Mouse (Mus musculus) forebrain, embryonic 15.5 days (tissue): ENCODE results near the gene Tm4sf5. TPM values are rescaled to one million over a fixed set of nuclear protein-coding genes. Genes with fewer than 3 reads are reported as not detected.
A peak's percentile ranks its signal among the peaks of the same experiment; 100 is the strongest.
"Not testable (repeated sequence)": the region's sequence is repeated elsewhere in the genome, so short reads cannot be mapped to it uniquely, and the experiment has no call there.

Experiments used
- ATAC-seq: fragments of 200-750 bp; cut with Nextera tagmentation; replicated peaks from 2 replicates; pipeline ENCODE4 v1.8.0; 2017; ENCODE audit warnings: mild to moderate bottlenecking, moderate TSS enrichment, moderate library complexity
- H3K27ac ChIP-seq: fragments of 300-500 bp; sonication (generic); replicated peaks from 2 replicates; pipeline ENCODE4 v1.5.1; 2015; ENCODE audit warnings: mild to moderate bottlenecking, inconsistent platforms
- H3K27me3 ChIP-seq: fragments of 300-500 bp; sonication (generic); 2 replicates; pipeline ENCODE4 v1.6.1; 2015; ENCODE audit warnings: inconsistent platforms
- H3K36me3 ChIP-seq: fragments of 300-500 bp; sonication (generic); 2 replicates; pipeline ENCODE4 v1.6.1; 2015; ENCODE audit warnings: mild to moderate bottlenecking, inconsistent platforms
- H3K4me1 ChIP-seq: fragments of 300-500 bp; sonication (generic); 2 replicates; pipeline ENCODE4 v1.6.1; 2015; ENCODE audit warnings: inconsistent platforms
- H3K4me2 ChIP-seq: fragments of 300-500 bp; sonication (generic); replicated peaks from 2 replicates; pipeline ENCODE4 v1.6.1; 2015; ENCODE audit warnings: mild to moderate bottlenecking, inconsistent platforms
- H3K4me3 ChIP-seq: fragments of 300-500 bp; sonication (generic); 2 replicates; pipeline ENCODE4 v1.5.1; 2015; ENCODE audit warnings: mild to moderate bottlenecking, inconsistent platforms
- H3K9ac ChIP-seq: fragments of 300-500 bp; sonication (generic); replicated peaks from 2 replicates; pipeline ENCODE4 v1.6.1; 2015; ENCODE audit warnings: mild to moderate bottlenecking, inconsistent platforms
- H3K9me3 ChIP-seq: fragments of 300-500 bp; sonication (generic); 2 replicates; pipeline ENCODE4 v1.6.1; 2016; ENCODE audit warnings: inconsistent platforms
- WGBS: fragments of 180-500 bp; shearing (Covaris S2); methylation state at CpG from one replicate; pipeline ENCODE4 v1.1.7; 2015; ENCODE audit warnings: mixed read lengths; 5-methylcytosine and 5-hydroxymethylcytosine counted together
- polyA plus RNA-seq: library from polyadenylated mRNA; unstranded; fragments of >200 nt; fragmentation: Nextera tagmentation; extraction: Ambion mirVana; gene quantifications from 2 replicates; pipeline ENCODE4 v1.2.1, GENCODE M21; 2015

Tm4sf5 gene
- polyA plus RNA-seq, 1 experiment from 2014 or later, result 1.0 TPM

DNA sequence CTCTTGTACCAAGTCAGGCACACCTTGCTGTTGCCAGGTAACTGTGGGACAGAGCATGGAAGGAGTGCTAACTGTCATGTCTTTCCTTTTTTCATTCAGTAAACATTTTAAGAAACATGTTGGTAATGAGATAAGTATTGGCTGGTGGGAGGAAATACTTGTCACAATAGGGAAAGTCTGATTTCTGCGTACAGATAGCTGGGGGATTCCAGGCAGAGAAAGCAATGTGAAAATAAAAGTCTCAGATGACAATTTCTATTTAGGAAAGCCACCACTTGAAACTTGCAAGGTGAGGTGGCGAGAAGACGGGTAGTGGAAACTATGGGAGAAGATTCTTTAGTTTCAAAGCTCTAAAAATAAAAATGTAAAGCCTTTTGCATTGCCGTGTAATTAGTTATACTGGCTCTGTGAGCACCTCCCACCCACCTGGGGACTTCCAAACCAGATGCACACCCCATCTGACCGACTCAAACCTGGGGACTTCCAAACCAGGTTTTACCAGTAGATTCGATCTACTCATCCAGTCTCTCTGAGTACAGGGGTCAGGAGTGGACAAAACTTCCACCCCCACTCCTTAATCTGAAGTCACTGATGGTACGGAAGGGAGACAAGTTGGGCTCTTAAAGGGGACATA, 7.8 kb downstream of the Tm4sf5 start:
- H3K9ac ChIP-seq, result no peak overlapping the region
- 85% methylated on average over 7 of the region's 7 CpGs for WGBS
- no peaks in the 10 kb centered on the region for H3K36me3 ChIP-seq
- H3K4me2 ChIP-seq, result no peak overlapping the region
- H3K4me1 ChIP-seq, result peaks cover 5% of the 10 kb centered on the region; the same call in 1 of the 2 replicates
- peaks cover 2% of the 10 kb centered on the region; the same call in 1 of the 2 replicates for H3K27me3 ChIP-seq
- H3K4me3 ChIP-seq, result no peak overlapping the region
- ATAC-seq, result no peak
- no peaks in the 10 kb centered on the region for H3K9me3 ChIP-seq
- H3K27ac ChIP-seq, result no peak overlapping the region

DNA sequence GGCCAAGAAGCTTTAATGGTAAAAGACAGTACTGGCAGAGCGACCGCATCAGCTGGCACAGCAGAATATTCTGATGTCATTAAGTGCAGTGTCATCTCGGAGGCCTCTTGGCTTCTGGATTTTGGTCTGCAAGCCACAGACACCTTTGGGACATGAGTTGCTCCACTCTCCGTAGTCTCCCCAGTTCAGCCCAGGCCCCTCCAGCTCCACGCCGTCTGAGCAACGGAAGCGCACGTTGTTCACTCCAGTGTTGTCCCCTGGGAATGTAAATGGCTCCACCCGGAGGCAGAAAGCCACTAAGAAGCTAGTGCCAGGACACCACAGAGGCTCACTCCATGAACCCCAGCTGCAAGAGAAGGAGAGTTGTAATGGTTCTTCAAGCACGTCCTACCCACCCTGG, 8.5 kb downstream of the Tm4sf5 start:
- Histone ChIP-seq H3K36me3 (no peaks in the 10 kb centered on the region), H3K27me3 (no peaks in the 10 kb centered on the region), H3K9me3 (no peaks in the 10 kb centered on the region), H3K9ac (no peak overlapping the region), H3K4me3 (no peak overlapping the region), H3K27ac (no peak overlapping the region), H3K4me2 (no peak overlapping the region), H3K4me1 (peaks cover 5% of the 10 kb centered on the region; the same call in 1 of the 2 replicates)
- 54% methylated on average over 11 of the region's 11 CpGs for WGBS
- ATAC-seq, result no peak

DNA sequence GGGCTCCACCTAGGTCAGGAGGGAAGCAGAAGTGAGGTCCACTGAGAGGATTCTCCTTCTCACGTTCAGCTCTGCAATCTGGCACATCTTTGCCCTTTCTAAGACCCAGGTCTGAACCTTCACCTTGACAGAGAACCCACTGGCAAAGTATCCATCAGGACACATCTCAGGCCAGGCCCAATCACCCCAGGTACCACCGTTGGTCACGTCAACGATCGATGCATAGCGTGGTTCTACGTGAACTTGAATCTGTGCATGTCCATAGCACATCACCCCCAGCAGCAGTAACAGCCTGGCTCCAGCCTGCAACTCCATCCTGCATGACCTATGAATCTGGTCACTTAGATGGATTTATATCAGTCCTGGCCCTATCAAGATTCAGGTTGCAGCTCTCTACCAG, 9.2 kb downstream of the Tm4sf5 start, which contains the start of gene Vmo1:
Gene Vmo1, minus strand, starts transcription at position 329 of the 400 bp plus-strand sequence.
- Histone ChIP-seq H3K9me3 (no peaks in the 10 kb centered on the region), H3K4me2 (no peak within 1 kb of the TSS), H3K9ac (no peak within 1 kb of the TSS), H3K4me1 (peaks cover 5% of the 10 kb centered on the region; the same call in 1 of the 2 replicates), H3K36me3 (no peaks in the 10 kb centered on the region), H3K27ac (no peak within 1 kb of the TSS), H3K4me3 (no peak within 1 kb of the TSS), H3K27me3 (no peaks in the 10 kb centered on the region)
- WGBS, result 90% methylated on average over 7 of the region's 7 CpGs
- ATAC-seq, result no peak

DNA sequence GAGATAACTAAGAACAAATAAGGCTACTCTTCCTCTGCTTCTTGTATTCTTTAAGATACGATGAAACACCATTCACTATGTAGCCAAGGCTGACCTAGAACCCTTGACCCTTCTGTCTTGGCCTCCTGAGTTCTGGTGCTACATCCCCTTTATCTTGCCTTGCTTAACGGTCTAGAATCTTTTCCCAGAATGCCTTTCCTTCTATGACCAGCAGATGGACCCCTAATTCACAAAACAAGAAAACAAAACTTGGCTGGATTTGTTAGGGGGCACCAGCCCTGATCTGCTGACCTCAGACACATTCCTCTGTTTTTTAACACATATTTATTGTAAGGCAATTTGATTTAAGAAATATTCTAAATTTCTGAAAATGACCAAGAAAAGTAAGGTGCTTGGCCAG, 11.3 kb downstream of the Tm4sf5 start:
- Histone ChIP-seq H3K4me3 (no peak overlapping the region), H3K27ac (no peak overlapping the region), H3K4me1 (peaks cover 4% of the 10 kb centered on the region; the same call in 1 of the 2 replicates), H3K36me3 (no peaks in the 10 kb centered on the region), H3K4me2 (no peak overlapping the region), H3K27me3 (peaks cover 4% of the 10 kb centered on the region; the same call in 1 of the 2 replicates), H3K9ac (no peak overlapping the region), H3K9me3 (no peaks in the 10 kb centered on the region)
- ATAC-seq, result no peak
- WGBS, result 23% methylated on average over 2 of the region's 2 CpGs

DNA sequence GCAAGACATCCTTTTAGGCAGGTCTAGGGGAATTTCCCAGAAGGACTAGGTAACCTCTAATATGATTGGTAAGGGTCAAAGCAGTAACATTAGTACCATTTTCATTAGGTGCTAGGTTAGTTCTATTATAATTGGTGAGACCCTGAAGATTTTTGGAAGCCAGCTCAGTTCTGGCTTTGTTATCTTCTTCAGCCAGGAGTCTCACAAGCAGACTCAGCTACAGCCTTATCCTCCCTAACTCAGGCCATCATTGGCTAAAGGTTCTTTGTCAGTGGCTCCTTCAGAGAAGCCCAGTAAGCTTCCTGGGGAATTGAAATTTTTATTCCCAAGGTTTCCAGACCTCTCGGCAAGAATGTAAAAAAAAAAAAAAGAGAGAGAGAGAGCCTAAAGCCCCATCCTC, 13.4 kb downstream of the Tm4sf5 start:
- H3K36me3 ChIP-seq, result no peaks in the 10 kb centered on the region
- H3K4me3 ChIP-seq, result no peak overlapping the region
- H3K4me2 ChIP-seq, result no peak overlapping the region
- peaks cover 4% of the 10 kb centered on the region; the same call in 1 of the 2 replicates for H3K4me1 ChIP-seq
- no peak overlapping the region for H3K27ac ChIP-seq
- no peak overlapping the region for H3K9ac ChIP-seq
- WGBS, result 53% methylated on average over 1 of the region's 1 CpGs
- H3K9me3 ChIP-seq, result no peaks in the 10 kb centered on the region
- no peak for ATAC-seq
- peaks cover 4% of the 10 kb centered on the region; the same call in 1 of the 2 replicates for H3K27me3 ChIP-seq

DNA sequence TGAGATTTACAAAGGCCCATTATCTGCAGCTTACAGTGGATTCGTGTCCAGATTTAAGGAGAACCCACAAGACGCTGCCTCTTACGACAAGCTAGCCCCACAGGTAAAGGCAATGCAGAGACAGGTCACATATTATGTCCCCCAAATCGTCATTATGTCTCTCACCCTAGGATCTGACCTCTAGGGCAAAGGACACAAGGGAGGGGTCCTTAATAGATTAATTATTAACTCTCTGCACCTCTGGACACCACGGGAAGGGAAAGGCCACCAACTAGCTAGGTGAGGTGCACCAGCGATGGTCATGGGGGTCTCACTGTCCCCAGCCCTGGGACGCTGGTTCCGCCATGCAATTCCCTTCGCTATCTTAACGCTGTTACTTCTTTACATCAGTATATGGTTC, 13.9 kb downstream of the Tm4sf5 start, which contains the start of gene Gltpd2:
Gene Gltpd2, plus strand, starts transcription at position 274 of the 400 bp plus-strand sequence.
- Histone ChIP-seq H3K4me3 (peak within 1 kb of the TSS; percentile 22), H3K27me3 (peaks cover 4% of the 10 kb centered on the region; the same call in 1 of the 2 replicates), H3K4me1 (peaks cover 4% of the 10 kb centered on the region; the same call in 1 of the 2 replicates), H3K9ac (peak within 1 kb of the TSS; percentile 40; the same call in 1 of the 2 replicates), H3K9me3 (no peaks in the 10 kb centered on the region), H3K4me2 (peak within 1 kb of the TSS; percentile 38), H3K27ac (no peak within 1 kb of the TSS), H3K36me3 (no peaks in the 10 kb centered on the region)
- WGBS, result 88% methylated on average over 10 of the region's 10 CpGs
- no peak for ATAC-seq

DNA sequence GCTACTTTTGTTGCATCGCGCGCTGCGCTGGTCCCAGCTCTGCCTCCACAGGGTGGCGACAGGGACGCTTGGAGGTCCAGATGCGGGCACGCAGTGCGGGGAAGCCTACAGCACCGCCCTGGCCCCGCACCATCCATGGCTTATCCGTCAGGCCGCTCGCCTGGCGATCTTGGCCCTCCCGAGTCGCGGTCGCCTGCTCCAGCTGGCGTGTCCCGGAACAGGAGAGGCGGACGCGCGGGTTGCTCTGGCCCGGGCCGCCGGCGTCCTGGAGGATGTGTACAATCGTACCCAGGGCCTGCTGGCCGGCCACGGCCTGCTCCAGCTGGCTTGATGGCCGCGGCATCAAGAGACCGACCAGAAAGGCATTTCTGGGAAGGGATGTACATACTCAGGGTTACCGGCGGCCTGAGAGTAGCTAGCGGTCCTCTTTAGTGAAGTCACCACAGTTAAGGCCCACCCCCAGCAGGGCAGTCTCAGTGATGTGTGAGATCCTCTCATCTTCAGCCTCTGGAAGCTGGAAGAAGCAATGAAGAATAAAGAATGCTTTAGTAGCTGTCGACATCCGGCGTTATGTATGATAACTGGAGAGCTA, 15.2 kb downstream of the Tm4sf5 start:
- Histone ChIP-seq H3K4me1 (peaks cover 7% of the 10 kb centered on the region), H3K27me3 (peaks cover 4% of the 10 kb centered on the region; the same call in 1 of the 2 replicates), H3K9me3 (no peaks in the 10 kb centered on the region), H3K27ac (no peak overlapping the region), H3K4me3 (peak overlapping the region; percentile 22), H3K9ac (peak overlapping the region; percentile 40), H3K36me3 (no peaks in the 10 kb centered on the region), H3K4me2 (peak overlapping the region; percentile 38)
- no peak for ATAC-seq
- 13% methylated on average over 41 of the region's 41 CpGs for WGBS

DNA sequence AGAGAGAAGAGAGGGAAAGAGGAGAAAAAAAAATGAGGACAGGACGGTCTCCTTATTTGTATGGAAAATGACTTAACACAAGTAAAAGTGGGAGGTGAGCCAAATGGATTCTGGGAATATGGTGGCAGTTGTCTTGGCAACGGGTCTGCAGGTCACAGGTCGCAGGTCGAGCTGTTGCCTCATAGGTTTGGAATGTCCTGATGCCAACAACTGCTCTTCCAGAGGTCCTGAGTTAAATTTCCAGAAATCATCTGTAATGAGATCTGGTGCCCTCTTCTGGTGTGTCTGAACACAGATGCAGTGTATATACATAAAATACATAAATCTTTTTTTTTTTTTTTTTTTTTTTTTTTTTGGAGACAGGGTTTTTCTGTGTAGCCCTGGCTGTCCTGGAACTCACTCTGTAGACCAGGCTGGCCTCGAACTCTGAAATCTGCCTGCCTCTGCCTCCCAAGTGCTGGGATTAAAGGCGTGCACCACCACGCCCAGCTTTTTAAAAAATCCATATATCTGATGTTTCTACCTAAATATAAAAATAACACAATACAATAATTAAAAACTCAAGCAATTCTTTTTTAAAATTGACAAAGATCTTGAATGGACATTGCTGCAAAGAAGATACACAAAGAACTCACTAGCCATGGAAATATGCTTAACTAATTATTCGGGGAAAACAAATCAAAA, 18.4 kb downstream of the Tm4sf5 start:
- ATAC-seq, H3K27me3 ChIP-seq, H3K9me3 ChIP-seq, H3K4me2 ChIP-seq, H3K4me3 ChIP-seq, H3K9ac ChIP-seq, H3K27ac ChIP-seq: not testable (repeated sequence)
- peaks cover 23% of the 10 kb centered on the region for H3K4me1 ChIP-seq
- H3K36me3 ChIP-seq, result peaks cover 20% of the 10 kb centered on the region
- 88% methylated on average over 8 of the region's 8 CpGs for WGBS

DNA sequence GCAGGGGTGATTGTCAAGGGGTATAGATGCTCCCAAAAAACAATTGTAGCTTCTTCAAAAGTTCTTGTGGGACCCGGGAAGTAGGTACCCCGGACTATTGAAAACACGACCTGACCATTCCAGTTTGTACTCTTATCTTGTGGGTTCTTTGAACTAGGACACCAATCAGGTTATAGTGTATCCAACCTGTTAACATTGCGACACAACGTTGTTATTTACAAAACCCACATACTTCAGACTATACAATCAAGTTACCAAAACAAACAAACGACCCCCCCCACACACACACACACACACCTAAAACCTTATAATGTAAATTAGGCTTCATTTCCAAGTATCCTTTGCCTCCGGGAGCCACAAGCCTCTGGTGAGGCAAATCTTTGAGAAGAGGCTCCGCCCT, 19.7 kb downstream of the Tm4sf5 start:
- no peak; the same call in none of the 2 replicates for ATAC-seq
- Histone ChIP-seq H3K4me2 (peak overlapping the region; percentile 43), H3K36me3 (peaks cover 28% of the 10 kb centered on the region), H3K9me3 (no peaks in the 10 kb centered on the region), H3K4me3 (peak overlapping the region; percentile 69), H3K9ac (0 out of 2 replicates have a peak overlapping the region, but pooled peaks have one; percentile 13), H3K27me3 (peaks cover under 1% of the 10 kb centered on the region; the same call in 1 of the 2 replicates), H3K27ac (no peak overlapping the region), H3K4me1 (peaks cover 23% of the 10 kb centered on the region)
- WGBS, result 7% methylated on average over 8 of the region's 8 CpGs

DNA sequence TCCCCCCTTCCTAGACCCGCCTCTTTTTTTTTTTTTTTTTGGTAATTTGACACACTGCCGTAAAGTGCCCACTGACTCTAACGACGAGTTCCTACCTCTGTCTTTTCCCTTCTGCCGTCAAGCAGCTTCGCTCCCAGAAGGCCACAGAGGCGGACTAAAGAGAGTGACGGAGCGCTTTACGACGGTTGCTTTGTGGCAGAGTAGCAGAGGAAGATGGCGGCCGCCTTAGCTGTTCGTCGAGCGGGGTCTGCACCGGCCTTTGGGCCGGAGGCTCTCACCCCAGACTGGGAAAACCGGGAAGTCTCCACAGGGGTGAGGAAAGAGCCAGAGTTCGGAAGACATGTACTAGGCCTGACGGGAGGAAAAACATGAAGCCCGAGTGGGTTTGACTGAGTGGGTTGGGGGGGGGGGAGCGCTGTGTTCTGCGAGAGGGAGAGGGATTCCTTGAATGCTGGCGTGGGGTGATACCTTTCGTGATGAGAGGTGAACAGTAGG, 20.2 kb downstream of the Tm4sf5 start, which contains the start of gene Psmb6:
Gene Psmb6, plus strand, starts transcription at position 184 of the 495 bp plus-strand sequence.
- peaks cover 19% of the 10 kb centered on the region for H3K4me1 ChIP-seq
- H3K9ac ChIP-seq, result peak within 1 kb of the TSS; percentile 61
- under 1% methylated on average over 25 of the region's 26 CpGs for WGBS
- peak; percentile 97 for ATAC-seq
- H3K9me3 ChIP-seq, result no peaks in the 10 kb centered on the region
- H3K27ac ChIP-seq, result peak within 1 kb of the TSS; percentile 47; the same call in 1 of the 2 replicates
- H3K36me3 ChIP-seq, result peaks cover 29% of the 10 kb centered on the region
- peak within 1 kb of the TSS; percentile 73 for H3K4me2 ChIP-seq
- peak within 1 kb of the TSS; percentile 69 for H3K4me3 ChIP-seq
- no peaks in the 10 kb centered on the region for H3K27me3 ChIP-seq

DNA sequence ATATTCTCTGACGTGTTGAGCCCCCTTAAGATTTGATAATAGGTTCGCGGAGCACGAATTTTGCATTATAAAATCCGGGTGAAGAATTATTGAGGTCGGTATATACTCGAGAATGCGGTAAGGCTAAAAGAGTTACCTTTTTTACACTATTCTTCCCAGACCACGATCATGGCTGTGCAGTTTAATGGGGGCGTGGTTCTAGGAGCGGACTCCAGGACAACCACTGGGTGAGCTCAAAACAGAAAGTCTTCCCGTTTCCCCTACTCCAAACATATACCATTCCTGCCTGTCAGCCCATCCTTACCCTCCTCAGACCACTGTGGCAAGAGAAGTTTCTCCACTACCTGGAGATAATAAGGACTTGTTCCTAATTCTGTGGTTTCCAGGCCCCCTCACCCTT, 20.7 kb downstream of the Tm4sf5 start:
- Histone ChIP-seq H3K4me1 (peaks cover 18% of the 10 kb centered on the region), H3K9me3 (no peaks in the 10 kb centered on the region), H3K4me3 (peak overlapping the region; percentile 69), H3K27ac (0 out of 2 replicates have a peak overlapping the region, but pooled peaks have one; percentile 47), H3K27me3 (no peaks in the 10 kb centered on the region), H3K36me3 (peaks cover 29% of the 10 kb centered on the region), H3K9ac (peak overlapping the region; percentile 61), H3K4me2 (peak overlapping the region; percentile 73)
- ATAC-seq, result peak; percentile 30; the same call in 1 of the 2 replicates
- WGBS, result 2% methylated on average over 12 of the region's 12 CpGs
